Mouse (Mus musculus): ENCODE data around the gene Ncln.

DNA sequence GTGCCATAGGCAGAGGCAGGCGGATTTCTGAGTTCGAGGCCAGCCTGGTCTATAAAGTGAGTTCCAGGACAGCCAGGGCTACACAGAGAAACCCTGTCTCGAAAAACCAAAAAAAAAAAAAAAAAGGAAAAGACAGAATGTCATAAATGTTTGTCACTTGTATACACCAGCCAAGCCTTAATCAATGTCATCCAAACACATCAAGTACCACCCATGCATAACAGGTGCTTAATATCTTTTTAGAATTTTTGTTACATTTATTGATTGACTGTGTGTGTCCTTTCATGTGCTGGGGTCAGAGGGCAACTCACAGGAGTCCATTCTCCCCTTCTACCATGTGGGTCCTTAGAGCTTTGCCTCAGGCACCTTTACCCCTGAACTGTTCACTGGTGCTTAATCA is 3.8 kb upstream of the Ncln start, which contains the start of gene S1pr4:
- TF ChIP-seq POLR2A (IDR thresholded peaks at IDR 0.05; ENCODE audit: borderline replicate concordance, extremely low read depth, low read depth, low read length) (no peak), CTCF (IDR thresholded peaks at IDR 0.05; ENCODE audit: insufficient read depth, low read length) (no peak)

Measured in lung, adult 2 months (tissue).